Mouse (Mus musculus) heart, embryonic 14.5 days (tissue): Measurements from ENCODE around the gene Zbtb16. TPM values are rescaled to one million over a fixed set of nuclear protein-coding genes. Genes with fewer than 3 reads are reported as not detected.

Experiments used
- ATAC-seq: fragments of 200-750 bp; cut with Nextera tagmentation; 2 replicates; pipeline ENCODE4 v1.8.0; 2017; ENCODE audit warnings: low read depth, moderate TSS enrichment; ENCODE audit not compliant: insufficient number of reproducible peaks, insufficient read depth, low FRiP score
- H3K27ac ChIP-seq, 2 experiments: fragments of 200-500 bp in 1 of 2; fragments of 300-500 bp in 1 of 2; sonication (generic) in 1 of 2; replicated peaks in 1 of 2; 2 replicates each; pipeline ENCODE4 v1.5.1; 2012 to 2014; ENCODE audit warnings: low read depth in 2 of 2, low read length in 2 of 2, control low read depth in 1 of 2, mild to moderate bottlenecking in 1 of 2, mixed read lengths in 1 of 2; ENCODE audit not compliant: control insufficient read depth in 1 of 2, insufficient read depth in 1 of 2
- H3K27me3 ChIP-seq: fragments of 300-500 bp; sonication (generic); 2 replicates; pipeline ENCODE4 v1.6.1; 2014; ENCODE audit warnings: mild to moderate bottlenecking, low read length, control low read depth; ENCODE audit not compliant: control insufficient read depth, insufficient read depth
- H3K36me3 ChIP-seq: fragments of 300-500 bp; sonication (generic); 2 replicates; pipeline ENCODE4 v1.6.1; 2014; ENCODE audit warnings: mild to moderate bottlenecking, control low read depth, low read length, mixed read lengths; ENCODE audit not compliant: control insufficient read depth, insufficient read depth
- H3K4me1 ChIP-seq, 2 experiments: fragments of 200-500 bp in 1 of 2; fragments of 300-500 bp in 1 of 2; sonication (generic) in 1 of 2; 2 replicates each; pipeline ENCODE4 v1.6.1; 2012 to 2014; ENCODE audit warnings: low read length in 2 of 2, control low read depth in 1 of 2, mixed read lengths in 1 of 2; ENCODE audit not compliant: control insufficient read depth in 2 of 2, insufficient read depth in 2 of 2
- H3K4me2 ChIP-seq: fragments of 300-500 bp; sonication (generic); 2 replicates; pipeline ENCODE4 v1.6.1; 2014; ENCODE audit warnings: mild to moderate bottlenecking, low read length
- H3K4me3 ChIP-seq, 2 experiments: fragments of 200-500 bp in 1 of 2; fragments of 300-500 bp in 1 of 2; sonication (generic) in 1 of 2; 2 replicates each; pipeline ENCODE4 v1.5.1; 2012 to 2014; ENCODE audit warnings: low read length in 2 of 2, mild to moderate bottlenecking in 2 of 2, control low read depth in 1 of 2, low read depth in 1 of 2, moderate library complexity in 1 of 2; ENCODE audit not compliant: control insufficient read depth in 1 of 2, insufficient read depth in 1 of 2
- H3K9ac ChIP-seq: fragments of 300-500 bp; sonication (generic); 2 replicates; pipeline ENCODE4 v1.6.1; 2014; ENCODE audit warnings: mild to moderate bottlenecking, low read length
- H3K9me3 ChIP-seq: fragments of 300-500 bp; sonication (generic); 2 replicates; pipeline ENCODE4 v1.6.1; 2016; ENCODE audit warnings: low read length, control low read depth; ENCODE audit not compliant: control insufficient read depth
- WGBS: fragments of 180-500 bp; shearing (Covaris S2); extraction: QIAGEN DNeasy Blood & Tissue Kit; methylation state at CpG from one replicate; pipeline ENCODE4 v1.1.7; 2014; 5-methylcytosine and 5-hydroxymethylcytosine counted together
- polyA plus RNA-seq: library from polyadenylated mRNA; unstranded; fragments of >200 nt; fragmentation: Nextera tagmentation; extraction: Ambion mirVana; gene quantifications from 2 replicates; pipeline ENCODE4 v1.2.1, GENCODE M21; 2014

Gene Zbtb16
- polyA plus RNA-seq, 1 experiment from 2014 or later: 2.1 TPM

- no peak for ATAC-seq
- Histone ChIP-seq H3K9me3 (no peaks in the 10 kb centered on the region), H3K27ac (no peak overlapping the region)
Observed at GRCm38 (mm10) chr9:48633147-48633546, 202.9 kb downstream of the Zbtb16 start.

GRCm38 (mm10) chr9:48619268-48619667 lies 216.8 kb downstream of the Zbtb16 start:
- H3K9me3 ChIP-seq: no peaks in the 10 kb centered on the region
- WGBS: 60% methylated on average over 1 of the region's 1 CpGs
- H3K9ac ChIP-seq: no peak overlapping the region
- H3K4me3 ChIP-seq: no peak overlapping the region
- no peak overlapping the region for H3K27ac ChIP-seq
- H3K27me3 ChIP-seq: no peaks in the 10 kb centered on the region; the same call in 1 of the 2 replicates
- no peak for ATAC-seq
- H3K4me1 ChIP-seq: peaks cover 7 to 13% of the 10 kb centered on the region in 2 experiments
- no peaks in the 10 kb centered on the region for H3K36me3 ChIP-seq
- no peak overlapping the region for H3K4me2 ChIP-seq

More at GRCm38 (mm10) chr9:48633147-48633546, 202.9 kb downstream of the Zbtb16 start:
- Histone ChIP-seq H3K27me3 (no peaks in the 10 kb centered on the region), H3K9ac (no peak overlapping the region), H3K4me3 (no peak overlapping the region), H3K4me1 (no peaks in the 10 kb centered on the region; a peak in 1 of 4 replicates), H3K36me3 (no peaks in the 10 kb centered on the region), H3K4me2 (no peak overlapping the region)
- WGBS: 78% methylated on average over 6 of the region's 6 CpGs

GRCm38 (mm10) chr9:48618589-48618988 lies 217.4 kb downstream of the Zbtb16 start:
- Histone ChIP-seq H3K27me3 (no peaks in the 10 kb centered on the region; the same call in 1 of the 2 replicates), H3K4me1 (peaks cover 7 to 13% of the 10 kb centered on the region in 2 experiments), H3K9ac (peak overlapping the region; percentile 54; the same call in 1 of the 2 replicates), H3K9me3 (no peaks in the 10 kb centered on the region), H3K36me3 (no peaks in the 10 kb centered on the region), H3K4me2 (peak overlapping the region; percentile 64), H3K27ac (peak overlapping the region; percentile 26 to 43; a peak in 1 of 4 replicates), H3K4me3 (peak overlapping the region; percentile 12 to 31; a peak in 3 of 4 replicates)
- ATAC-seq: no peak
- 12% methylated on average over 6 of the region's 6 CpGs for WGBS

GRCm38 (mm10) chr9:48618111-48618510 lies 217.9 kb downstream of the Zbtb16 start:
- H3K36me3 ChIP-seq: no peaks in the 10 kb centered on the region
- H3K4me3 ChIP-seq: no peak overlapping the region
- peak overlapping the region; percentile 54; the same call in 1 of the 2 replicates for H3K9ac ChIP-seq
- peaks cover 7 to 13% of the 10 kb centered on the region in 2 experiments for H3K4me1 ChIP-seq
- ATAC-seq: no peak
- no peaks in the 10 kb centered on the region; the same call in 1 of the 2 replicates for H3K27me3 ChIP-seq
- H3K4me2 ChIP-seq: peak overlapping the region; percentile 64
- H3K9me3 ChIP-seq: no peaks in the 10 kb centered on the region
- H3K27ac ChIP-seq: peak overlapping the region in 1 of 2 experiments; percentile 26; a peak in 1 of 4 replicates
- 41% methylated on average over 8 of the region's 8 CpGs for WGBS

GRCm38 (mm10) chr9:48617511-48618010 lies 218.5 kb downstream of the Zbtb16 start:
- H3K4me3 ChIP-seq: no peak overlapping the region
- H3K4me1 ChIP-seq: peaks cover 7 to 13% of the 10 kb centered on the region in 2 experiments
- no peaks in the 10 kb centered on the region; the same call in 1 of the 2 replicates for H3K27me3 ChIP-seq
- no peak overlapping the region for H3K9ac ChIP-seq
- no peak for ATAC-seq
- H3K9me3 ChIP-seq: no peaks in the 10 kb centered on the region
- H3K27ac ChIP-seq: no peak overlapping the region
- H3K4me2 ChIP-seq: no peak overlapping the region
- WGBS: 58% methylated on average over 3 of the region's 3 CpGs
- no peaks in the 10 kb centered on the region for H3K36me3 ChIP-seq

- no peak overlapping the region for H3K27ac ChIP-seq
- H3K4me2 ChIP-seq: no peak overlapping the region
- peaks cover 3 to 9% of the 10 kb centered on the region in 2 experiments for H3K4me1 ChIP-seq
- H3K4me3 ChIP-seq: no peak overlapping the region
- H3K9ac ChIP-seq: no peak overlapping the region
- H3K27me3 ChIP-seq: no peaks in the 10 kb centered on the region
- no peak for ATAC-seq
- WGBS: 73% methylated on average over 4 of the region's 4 CpGs
- H3K36me3 ChIP-seq: no peaks in the 10 kb centered on the region
- no peaks in the 10 kb centered on the region for H3K9me3 ChIP-seq
Observed at GRCm38 (mm10) chr9:48613221-48613620, 222.8 kb downstream of the Zbtb16 start.

GRCm38 (mm10) chr9:48612542-48612941 lies 223.5 kb downstream of the Zbtb16 start:
- 80% methylated on average over 5 of the region's 5 CpGs for WGBS
- no peak for ATAC-seq
- Histone ChIP-seq H3K36me3 (no peaks in the 10 kb centered on the region), H3K27ac (no peak overlapping the region), H3K4me2 (no peak overlapping the region), H3K4me1 (peaks cover 0 to 4% of the 10 kb centered on the region in 2 experiments; a peak in 1 of 4 replicates), H3K9ac (no peak overlapping the region), H3K27me3 (no peaks in the 10 kb centered on the region), H3K9me3 (no peaks in the 10 kb centered on the region), H3K4me3 (no peak overlapping the region)

- WGBS: 25% methylated on average over 1 of the region's 1 CpGs
- Histone ChIP-seq H3K27ac (no peak overlapping the region), H3K4me3 (no peak overlapping the region), H3K36me3 (no peaks in the 10 kb centered on the region), H3K27me3 (no peaks in the 10 kb centered on the region), H3K9ac (no peak overlapping the region), H3K9me3 (no peaks in the 10 kb centered on the region), H3K4me1 (no peaks in the 10 kb centered on the region), H3K4me2 (no peak overlapping the region)
- no peak for ATAC-seq
Observed at GRCm38 (mm10) chr9:48611032-48611431, 225.0 kb downstream of the Zbtb16 start.
